Mouse (Mus musculus): Measurements from ENCODE around the gene Olfr52. TPM values are rescaled to one million over a fixed set of nuclear protein-coding genes. Genes with fewer than 3 reads are reported as not detected.
"Not testable (repeated sequence)": the region's sequence is repeated elsewhere in the genome, so short reads cannot be mapped to it uniquely, and the experiment has no call there.

Olfr52 gene
- polyA plus RNA-seq (2017; shearing (Covaris generic)) = not detected

GRCm38 (mm10) chr2:86185583-86185982 lies at the start of gene Olfr52:
TSS of gene Olfr52 (minus strand) at chr2:86185683.
- no peak for ATAC-seq

DNA sequence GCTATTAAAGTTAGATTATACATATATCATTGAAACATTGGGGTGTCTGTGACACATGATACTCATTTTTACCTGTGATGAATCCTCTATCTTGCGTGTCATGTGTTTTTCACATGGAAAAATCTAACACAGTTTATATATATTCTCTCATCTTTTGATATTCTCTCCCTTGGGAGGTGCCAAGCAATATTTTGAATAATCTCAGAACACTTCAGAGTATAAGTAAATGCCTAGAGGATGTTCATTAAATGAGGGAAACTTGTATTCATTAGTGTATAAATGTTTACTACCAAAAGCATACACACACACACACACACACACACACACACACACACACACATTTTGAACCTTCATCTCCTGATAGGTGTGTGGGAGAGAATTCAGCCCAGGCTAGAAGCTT lies 45.8 kb upstream of the Olfr52 start, which contains the start of gene Olfr1047:
Gene Olfr1047, minus strand, starts transcription at position 101 of the 400 bp plus-strand sequence.
- no peak for ATAC-seq

- no peak for ATAC-seq
Measured at GRCm38 (mm10) chr2:86219214-86219613, 33.7 kb upstream of the Olfr52 start, which contains the start of gene Olfr1046. TSS of gene Olfr1046 (minus strand) at chr2:86219314.

- no peak for ATAC-seq
Measured at GRCm38 (mm10) chr2:86202909-86203308, 17.4 kb upstream of the Olfr52 start, which contains the start of gene Olfr1045. TSS of gene Olfr1045 (minus strand) at chr2:86203009.

- no peak for ATAC-seq
Measured at GRCm38 (mm10) chr2:86195863-86196262, 10.4 kb upstream of the Olfr52 start.

- ATAC-seq = no peak
Measured at GRCm38 (mm10) chr2:86179950-86180349, 5.5 kb downstream of the Olfr52 start.

- no peak for ATAC-seq
Measured at GRCm38 (mm10) chr2:86177720-86178119, 7.8 kb downstream of the Olfr52 start, which contains the start of gene Olfr1044. TSS of gene Olfr1044 (minus strand) at chr2:86177820.

- ATAC-seq = not testable (repeated sequence)
Measured at GRCm38 (mm10) chr2:86175422-86175821, 10.1 kb downstream of the Olfr52 start.

GRCm38 (mm10) chr2:86167422-86167821 lies 18.1 kb downstream of the Olfr52 start, which contains the start of gene Olfr1043:
TSS of gene Olfr1043 (minus strand) at chr2:86167522.
- no peak for ATAC-seq

- no peak for ATAC-seq
Measured at GRCm38 (mm10) chr2:86161738-86162137, 23.7 kb downstream of the Olfr52 start, which contains the start of gene Olfr1042. TSS of gene Olfr1042 (minus strand) at chr2:86161838.

GRCm38 (mm10) chr2:86146632-86147031 lies 38.9 kb downstream of the Olfr52 start, which contains the start of gene Olfr1040:
TSS of gene Olfr1040 (minus strand) at chr2:86146732.
- ATAC-seq = no peak

DNA sequence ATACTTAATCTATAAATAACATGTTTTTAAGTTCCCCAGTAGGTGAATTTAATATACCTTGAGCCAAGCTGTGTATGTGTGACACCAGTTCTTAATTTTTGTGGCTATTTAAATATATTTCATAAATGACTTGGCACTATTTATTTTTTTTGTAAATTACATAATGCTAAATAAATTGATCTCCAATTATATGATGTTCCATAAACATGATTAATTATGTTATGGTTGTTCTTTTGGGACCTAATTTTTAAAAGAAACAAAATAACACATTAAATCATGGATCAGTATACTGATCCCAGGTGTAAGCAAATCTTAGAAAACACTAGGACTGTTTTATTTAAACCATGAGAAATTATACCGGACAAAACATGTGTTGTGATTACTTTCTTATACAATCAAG lies 49.7 kb downstream of the Olfr52 start, which contains the start of gene Olfr1039:
Gene Olfr1039, minus strand, starts transcription at position 101 of the 400 bp plus-strand sequence.
- ATAC-seq = no peak

Other genes with a start within 250 kb of the Olfr52 start
- not detected for gene Olfr1028, start 235.2 kb downstream of the Olfr52 start, polyA plus RNA-seq (2017; shearing (Covaris generic))
- not detected for gene Olfr1029, start 211.8 kb downstream of the Olfr52 start, polyA plus RNA-seq (2017; shearing (Covaris generic))
- gene Olfr1030, start 206.4 kb downstream of the Olfr52 start, polyA plus RNA-seq (2017; shearing (Covaris generic)) = not detected
- not detected for gene Olfr1031, start 195.4 kb downstream of the Olfr52 start, polyA plus RNA-seq (2017; shearing (Covaris generic))
- gene Olfr1032, start 180.1 kb downstream of the Olfr52 start, polyA plus RNA-seq (2017; shearing (Covaris generic)) = not detected
- gene Olfr1033, start 165.1 kb downstream of the Olfr52 start, polyA plus RNA-seq (2017; shearing (Covaris generic)) = 1 to 10 TPM in 1 of 3 experiments, not detected in 2; 1.2 TPM
- not detected for gene Olfr1034, start 139.8 kb downstream of the Olfr52 start, polyA plus RNA-seq (2017; shearing (Covaris generic))
- gene Olfr1036, start 111.7 kb downstream of the Olfr52 start, polyA plus RNA-seq (2017; shearing (Covaris generic)) = not detected
- not detected for gene Olfr1037, start 98.3 kb downstream of the Olfr52 start, polyA plus RNA-seq (2017; shearing (Covaris generic))
- not detected for gene Olfr1039, start 49.8 kb downstream of the Olfr52 start, polyA plus RNA-seq (2017; shearing (Covaris generic))
- gene Olfr1040, start 39.0 kb downstream of the Olfr52 start, polyA plus RNA-seq (2017; shearing (Covaris generic)) = not detected
- not detected for gene Olfr1042, start 23.8 kb downstream of the Olfr52 start, polyA plus RNA-seq (2017; shearing (Covaris generic))
- gene Olfr1043, start 18.2 kb downstream of the Olfr52 start, polyA plus RNA-seq (2017; shearing (Covaris generic)) = not detected
- not detected for gene Olfr1044, start 7.9 kb downstream of the Olfr52 start, polyA plus RNA-seq (2017; shearing (Covaris generic))
- not detected for gene Olfr1045, start 17.3 kb upstream of the Olfr52 start, polyA plus RNA-seq (2017; shearing (Covaris generic))
- gene Olfr1046, start 33.6 kb upstream of the Olfr52 start, polyA plus RNA-seq (2017; shearing (Covaris generic)) = not detected
- not detected for gene Olfr1047, start 45.7 kb upstream of the Olfr52 start, polyA plus RNA-seq (2017; shearing (Covaris generic))
- gene Olfr1048, start 54.6 kb upstream of the Olfr52 start, polyA plus RNA-seq (2017; shearing (Covaris generic)) = not detected
- gene Olfr1049, start 72.6 kb upstream of the Olfr52 start, polyA plus RNA-seq (2017; shearing (Covaris generic)) = not detected
- gene Olfr1051, start 93.4 kb upstream of the Olfr52 start, polyA plus RNA-seq (2017; shearing (Covaris generic)) = not detected
- under 1 TPM in 1 of 3 experiments, not detected in 2; 0.21 TPM for gene Olfr1052, start 106.8 kb upstream of the Olfr52 start, polyA plus RNA-seq (2017; shearing (Covaris generic))
- not detected for gene Olfr1053, start 129.6 kb upstream of the Olfr52 start, polyA plus RNA-seq (2017; shearing (Covaris generic))
- not detected for gene Olfr1054, start 149.8 kb upstream of the Olfr52 start, polyA plus RNA-seq (2017; shearing (Covaris generic))
- not detected for gene Olfr1055, start 164.6 kb upstream of the Olfr52 start, polyA plus RNA-seq (2017; shearing (Covaris generic))
- gene Olfr1056, start 176.8 kb upstream of the Olfr52 start, polyA plus RNA-seq (2017; shearing (Covaris generic)) = not detected
- not detected for gene Olfr1057, start 192.7 kb upstream of the Olfr52 start, polyA plus RNA-seq (2017; shearing (Covaris generic))
- not detected for gene Olfr1058, start 202.9 kb upstream of the Olfr52 start, polyA plus RNA-seq (2017; shearing (Covaris generic))
- not detected for gene Olfr1061, start 228.4 kb upstream of the Olfr52 start, polyA plus RNA-seq (2017; shearing (Covaris generic))
- not detected for gene Olfr1062, start 241.1 kb upstream of the Olfr52 start, polyA plus RNA-seq (2017; shearing (Covaris generic))